Mouse (Mus musculus) embryonic facial prominence, embryonic 14.5 days (tissue): ENCODE measurements at regions not wholly inside any gene's neighbourhood (a gene's known extent, or its start where the extent isn't known, plus 50 kb on each side); places are given as distances from the start of the nearest gene placed in this dataset.

Experiments used
- ATAC-seq: fragments of 200-750 bp; cut with Nextera tagmentation; 2 replicates; pipeline ENCODE4 v1.8.0; 2017; ENCODE audit warnings: low read depth, moderate number of reproducible peaks, moderate TSS enrichment
- DNase-seq: peaks from one replicate; pipeline ENCODE4 v3.0.0-alpha.2; 2015; ENCODE audit warnings: low spot score
- H3K27ac ChIP-seq: fragments of 300-500 bp; sonication (generic); replicated peaks from 2 replicates; pipeline ENCODE4 v1.5.1; 2014; ENCODE audit warnings: low read depth, mild to moderate bottlenecking, low read length, moderate library complexity
- H3K27me3 ChIP-seq: fragments of 300-500 bp; sonication (generic); replicated peaks from 2 replicates; pipeline ENCODE4 v1.6.1; 2014; ENCODE audit warnings: low read length; ENCODE audit not compliant: control insufficient read depth, insufficient read depth
- H3K36me3 ChIP-seq: fragments of 300-500 bp; sonication (generic); 2 replicates; pipeline ENCODE4 v1.6.1; 2014; ENCODE audit warnings: low read length, mixed read lengths; ENCODE audit not compliant: control insufficient read depth, insufficient read depth
- H3K4me1 ChIP-seq: fragments of 300-500 bp; sonication (generic); 2 replicates; pipeline ENCODE4 v1.6.1; 2014; ENCODE audit warnings: antibody characterized with exemption, low read length; ENCODE audit not compliant: control insufficient read depth, insufficient read depth
- H3K4me2 ChIP-seq: fragments of 300-500 bp; sonication (generic); 2 replicates; pipeline ENCODE4 v1.6.1; 2014; ENCODE audit warnings: low read depth, mild to moderate bottlenecking, low read length, moderate library complexity, mixed read lengths
- H3K4me3 ChIP-seq: fragments of 300-500 bp; sonication (generic); 2 replicates; pipeline ENCODE4 v1.5.1; 2014; ENCODE audit warnings: low read depth, mild to moderate bottlenecking, low read length
- H3K9ac ChIP-seq: fragments of 300-500 bp; sonication (generic); 2 replicates; pipeline ENCODE4 v1.6.1; 2014; ENCODE audit warnings: low read depth, mild to moderate bottlenecking, low read length, moderate library complexity, mixed read lengths
- H3K9me3 ChIP-seq: fragments of 300-500 bp; sonication (generic); 2 replicates; pipeline ENCODE4 v1.6.1; 2016; ENCODE audit warnings: low read length; ENCODE audit not compliant: control insufficient read depth
- WGBS: fragments of 180-500 bp; shearing (Covaris S2); extraction: QIAGEN DNeasy Blood & Tissue Kit; methylation state at CpG from one replicate; pipeline ENCODE4 v1.1.7; 2014; 5-methylcytosine and 5-hydroxymethylcytosine counted together

GRCm38 (mm10) chr4:62823082-62823481, 142.3 kb upstream of the Zfp618 start:
- H3K4me2 ChIP-seq, result no peak overlapping the region
- no peak overlapping the region for H3K27ac ChIP-seq
- no peaks in the 10 kb centered on the region for H3K27me3 ChIP-seq
- 68% methylated on average over 7 of the region's 7 CpGs for WGBS
- H3K4me1 ChIP-seq, result peaks cover 15% of the 10 kb centered on the region
- no peak overlapping the region for H3K9ac ChIP-seq
- no peaks in the 10 kb centered on the region for H3K9me3 ChIP-seq
- no peak for ATAC-seq
- H3K4me3 ChIP-seq, result no peak overlapping the region
- no peaks in the 10 kb centered on the region for H3K36me3 ChIP-seq
- no peak for DNase-seq

- DNase-seq (peak; percentile 65), ATAC-seq (no peak)
- H3K4me1 ChIP-seq, result peaks cover 15% of the 10 kb centered on the region
- 39% methylated on average over 9 of the region's 9 CpGs for WGBS
- no peak overlapping the region for H3K9ac ChIP-seq
- H3K27ac ChIP-seq, result no peak overlapping the region; the same call in 1 of the 2 replicates
- no peak overlapping the region for H3K4me2 ChIP-seq
- H3K36me3 ChIP-seq, result no peaks in the 10 kb centered on the region
- H3K9me3 ChIP-seq, result no peaks in the 10 kb centered on the region
- H3K27me3 ChIP-seq, result no peaks in the 10 kb centered on the region
- H3K4me3 ChIP-seq, result no peak overlapping the region
These were observed 141.7 kb upstream of the Zfp618 start for GRCm38 (mm10) chr4:62823555-62824250.

DNA sequence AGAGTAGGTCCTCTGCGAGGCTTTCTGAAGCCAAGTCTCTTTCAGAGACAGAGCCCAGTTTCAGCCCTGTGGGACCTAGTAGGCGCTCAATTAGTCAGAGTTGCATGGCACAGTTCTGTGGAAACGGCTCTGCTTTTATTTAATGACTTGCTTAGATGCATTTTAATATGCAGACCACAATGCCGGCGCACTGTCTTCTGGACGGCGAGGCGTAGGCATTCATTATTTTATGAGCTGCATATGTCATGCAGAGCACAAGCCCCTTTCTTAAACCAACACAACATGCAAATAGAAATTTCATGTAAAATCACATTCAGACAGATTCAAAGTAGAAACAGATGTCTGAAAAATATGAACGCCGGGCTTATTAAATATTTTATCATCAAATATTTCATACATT, 140.8 kb upstream of the Zfp618 start:
- H3K4me1 ChIP-seq, result peaks cover 15% of the 10 kb centered on the region
- peak; percentile 84 for DNase-seq
- H3K27ac ChIP-seq, result no peak overlapping the region
- 48% methylated on average over 10 of the region's 10 CpGs for WGBS
- H3K9me3 ChIP-seq, result no peaks in the 10 kb centered on the region
- no peaks in the 10 kb centered on the region for H3K36me3 ChIP-seq
- H3K27me3 ChIP-seq, result no peaks in the 10 kb centered on the region
- no peak overlapping the region for H3K4me3 ChIP-seq
- H3K4me2 ChIP-seq, result no peak overlapping the region
- no peak overlapping the region for H3K9ac ChIP-seq
- ATAC-seq, result no peak

- H3K9me3 ChIP-seq, result no peaks in the 10 kb centered on the region
- no peaks in the 10 kb centered on the region for H3K27me3 ChIP-seq
- H3K4me3 ChIP-seq, result no peak overlapping the region
- WGBS, result 57% methylated on average over 5 of the region's 5 CpGs
- no peak for ATAC-seq
- H3K4me1 ChIP-seq, result peaks cover 15% of the 10 kb centered on the region
- no peaks in the 10 kb centered on the region for H3K36me3 ChIP-seq
- no peak overlapping the region for H3K27ac ChIP-seq
- H3K4me2 ChIP-seq, result no peak overlapping the region
- no peak for DNase-seq
- H3K9ac ChIP-seq, result no peak overlapping the region
These were observed 140.1 kb upstream of the Zfp618 start for GRCm38 (mm10) chr4:62825256-62825655.

- Histone ChIP-seq H3K27ac (no peak overlapping the region), H3K4me1 (peaks cover 5% of the 10 kb centered on the region; the same call in 1 of the 2 replicates), H3K4me2 (no peak overlapping the region), H3K36me3 (no peaks in the 10 kb centered on the region), H3K9ac (no peak overlapping the region), H3K9me3 (no peaks in the 10 kb centered on the region), H3K4me3 (no peak overlapping the region), H3K27me3 (no peaks in the 10 kb centered on the region)
- 73% methylated on average over 7 of the region's 7 CpGs for WGBS
- DNase-seq, result no peak
- ATAC-seq, result no peak
These were observed 136.4 kb upstream of the Zfp618 start for GRCm38 (mm10) chr4:62828963-62829362.

- Histone ChIP-seq H3K27me3 (no peaks in the 10 kb centered on the region), H3K4me1 (peaks cover 2% of the 10 kb centered on the region; the same call in 1 of the 2 replicates), H3K9ac (no peak overlapping the region), H3K4me3 (no peak overlapping the region), H3K36me3 (no peaks in the 10 kb centered on the region), H3K4me2 (no peak overlapping the region), H3K9me3 (no peaks in the 10 kb centered on the region), H3K27ac (no peak overlapping the region)
- DNase-seq (peak; percentile 85), ATAC-seq (peak; percentile 85)
- 19% methylated on average over 7 of the region's 7 CpGs for WGBS
These were observed 131.4 kb upstream of the Zfp618 start for GRCm38 (mm10) chr4:62833944-62834343.

DNA sequence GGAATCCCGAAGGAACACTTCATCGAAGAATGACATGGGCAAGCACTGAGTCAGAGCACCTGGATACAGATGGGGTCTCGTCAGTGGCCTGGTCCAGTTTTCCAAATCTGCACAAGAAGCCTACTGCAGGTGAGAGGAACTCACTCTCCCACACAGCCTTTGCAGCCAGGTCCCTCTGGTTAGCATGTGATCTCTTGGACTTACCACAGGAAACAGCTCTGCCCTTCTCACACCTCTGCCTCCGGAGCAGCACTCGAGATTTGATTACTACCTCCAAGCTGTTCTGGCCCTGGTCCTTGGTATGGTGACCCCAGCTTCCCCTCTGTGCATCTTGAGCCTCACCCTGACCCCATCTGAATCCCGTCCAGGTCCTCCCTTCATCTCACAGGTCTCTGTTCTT, 128.5 kb upstream of the Zfp618 start:
- Histone ChIP-seq H3K9me3 (no peaks in the 10 kb centered on the region), H3K27me3 (no peaks in the 10 kb centered on the region), H3K4me1 (peaks cover 2% of the 10 kb centered on the region; the same call in 1 of the 2 replicates), H3K9ac (no peak overlapping the region), H3K36me3 (no peaks in the 10 kb centered on the region), H3K27ac (no peak overlapping the region), H3K4me2 (no peak overlapping the region), H3K4me3 (no peak overlapping the region)
- 57% methylated on average over 6 of the region's 6 CpGs for WGBS
- ATAC-seq, result no peak
- DNase-seq, result no peak

DNA sequence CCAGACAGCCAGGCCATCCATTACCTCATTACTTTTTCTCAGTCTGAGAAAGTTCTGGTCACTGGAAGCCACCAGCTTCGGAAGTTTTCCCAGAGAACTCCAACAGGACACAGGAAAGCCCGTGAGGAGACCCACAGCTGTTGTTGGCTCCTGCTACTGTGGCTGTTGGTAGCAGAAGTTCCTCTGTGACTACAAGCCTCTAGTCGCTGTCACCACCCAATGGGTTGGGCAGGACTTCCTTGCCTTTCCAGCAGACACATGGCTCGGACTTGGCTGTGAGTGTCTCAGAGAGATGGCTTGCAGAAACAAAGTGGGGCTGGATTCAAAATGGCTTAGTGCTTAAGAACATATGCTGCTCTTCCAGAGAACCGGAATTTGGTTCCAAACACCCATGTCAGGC, 114.8 kb upstream of the Zfp618 start:
- Histone ChIP-seq H3K9me3 (no peaks in the 10 kb centered on the region), H3K9ac (no peak overlapping the region), H3K27me3 (no peaks in the 10 kb centered on the region), H3K27ac (no peak overlapping the region), H3K4me3 (no peak overlapping the region), H3K4me1 (no peaks in the 10 kb centered on the region; the same call in 1 of the 2 replicates), H3K4me2 (no peak overlapping the region), H3K36me3 (no peaks in the 10 kb centered on the region)
- 73% methylated on average over 5 of the region's 5 CpGs for WGBS
- DNase-seq (no peak), ATAC-seq (no peak)

DNA sequence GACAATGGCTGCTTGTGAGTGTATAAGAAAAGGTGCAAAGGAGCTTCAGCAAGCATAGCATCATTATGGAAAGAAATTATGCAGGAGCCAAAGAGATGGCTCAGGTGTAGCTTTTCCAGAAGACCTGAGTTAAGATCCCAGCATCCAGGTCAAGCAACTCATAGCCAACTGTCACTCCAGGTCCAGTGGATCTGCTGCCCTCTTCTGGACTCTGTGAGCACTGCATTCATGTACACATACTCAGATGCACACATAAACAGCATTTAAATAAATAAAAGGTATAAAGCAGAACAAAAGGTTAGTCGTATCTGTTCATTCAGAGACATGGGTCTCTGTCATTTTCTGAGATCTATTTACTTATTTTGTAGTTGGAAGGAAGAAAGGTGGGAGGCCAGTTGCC, 112.0 kb upstream of the Zfp618 start:
- WGBS, result 95% methylated on average over 1 of the region's 1 CpGs
- Histone ChIP-seq H3K9me3 (no peaks in the 10 kb centered on the region), H3K27me3 (no peaks in the 10 kb centered on the region), H3K4me1 (no peaks in the 10 kb centered on the region; the same call in 1 of the 2 replicates), H3K4me2 (no peak overlapping the region), H3K9ac (no peak overlapping the region), H3K27ac (no peak overlapping the region), H3K4me3 (no peak overlapping the region), H3K36me3 (no peaks in the 10 kb centered on the region)
- DNase-seq (no peak), ATAC-seq (no peak)
